Mouse (Mus musculus): ENCODE measurements around the gene Coro1a.

GRCm38 (mm10) chr7:126696303-126696702, 11.3 kb downstream of the Coro1a start:
- TF ChIP-seq CTCF (conservative IDR thresholded peaks at IDR 0.05; ENCODE audit: insufficient read depth, insufficient read length, low read depth, low read length) (no peak), POLR2A (IDR thresholded peaks at IDR 0.05; ENCODE audit: low read depth, low read length) (no peak)

Measured in kidney, adult 2 months (tissue).